Mouse (Mus musculus): ENCODE data around the gene E330017A01Rik. TPM values are rescaled to one million over a fixed set of nuclear protein-coding genes. Genes with fewer than 3 reads are reported as not detected.

E330017A01Rik gene
- polyA plus RNA-seq, 1 experiment from 2014 or later, result not detected

GRCm38 (mm10) chr16:58663816-58664215 lies 25.3 kb upstream of the E330017A01Rik start:
- TF ChIP-seq CTCF (IDR thresholded peaks at IDR 0.05; ENCODE audit: low read depth), result no peak
- TF ChIP-seq EP300 (IDR thresholded peaks at IDR 0.05; ENCODE audit: low read depth), result peak; percentile 85
- peak overlapping the region; percentile 91 for H3K27ac ChIP-seq (ENCODE audit: low read depth)
- peaks cover 36% of the 10 kb centered on the region for H3K4me1 ChIP-seq (ENCODE audit: insufficient read depth)
- H3K9me3 ChIP-seq (ENCODE audit: low read length), result no peaks in the 10 kb centered on the region
- no peak overlapping the region for H3K4me3 ChIP-seq (ENCODE audit: low read depth, low read length)
- DNase-seq, result no peak
- no peak overlapping the region for H3K4me2 ChIP-seq (ENCODE audit: low read depth, low read length)
- no peaks in the 10 kb centered on the region for H3K36me3 ChIP-seq (replicated peaks; ENCODE audit: insufficient read depth, low read length)
- no peaks in the 10 kb centered on the region for H3K27me3 ChIP-seq (ENCODE audit: insufficient read depth, low read length)
- peak; percentile 58 for ATAC-seq
- 78% methylated on average over 2 of the region's 2 CpGs for WGBS (ENCODE audit: insufficient replicate concordance)
- peak overlapping the region; percentile 45; the same call in 1 of the 2 replicates for H3K9ac ChIP-seq (replicated peaks)

GRCm38 (mm10) chr16:58663021-58663420 lies 24.5 kb upstream of the E330017A01Rik start:
- TF ChIP-seq CTCF (IDR thresholded peaks at IDR 0.05; ENCODE audit: low read depth) (peak; percentile 75), EP300 (IDR thresholded peaks at IDR 0.05; ENCODE audit: low read depth) (peak; percentile 82)
- no peak for DNase-seq
- Histone ChIP-seq H3K27me3 (ENCODE audit: insufficient read depth, low read length) (no peaks in the 10 kb centered on the region), H3K36me3 (replicated peaks; ENCODE audit: insufficient read depth, low read length) (no peaks in the 10 kb centered on the region), H3K27ac (ENCODE audit: low read depth) (peak overlapping the region; percentile 91), H3K4me3 (ENCODE audit: low read depth, low read length) (no peak overlapping the region), H3K9me3 (ENCODE audit: low read length) (no peaks in the 10 kb centered on the region), H3K9ac (replicated peaks) (no peak overlapping the region), H3K4me1 (ENCODE audit: insufficient read depth) (peaks cover 41% of the 10 kb centered on the region), H3K4me2 (ENCODE audit: low read depth, low read length) (no peak overlapping the region)
- 40% methylated on average over 5 of the region's 5 CpGs for WGBS (ENCODE audit: insufficient replicate concordance)
- peak; percentile 61 for ATAC-seq

- H3K27ac ChIP-seq (ENCODE audit: low read depth), result peak overlapping the region; percentile 91
- no peak overlapping the region; the same call in 1 of the 2 replicates for H3K9ac ChIP-seq (replicated peaks)
- TF ChIP-seq EP300 (IDR thresholded peaks at IDR 0.05; ENCODE audit: low read depth) (no peak), CTCF (IDR thresholded peaks at IDR 0.05; ENCODE audit: low read depth) (no peak)
- H3K9me3 ChIP-seq (ENCODE audit: low read length), result no peaks in the 10 kb centered on the region
- H3K4me2 ChIP-seq (ENCODE audit: low read depth, low read length), result peak overlapping the region; percentile 58
- ATAC-seq (peak; percentile 66), DNase-seq (no peak)
- peaks cover 43% of the 10 kb centered on the region for H3K4me1 ChIP-seq (ENCODE audit: insufficient read depth)
- H3K4me3 ChIP-seq (ENCODE audit: low read depth, low read length), result peak overlapping the region; percentile 14; the same call in 1 of the 2 replicates
- no peaks in the 10 kb centered on the region for H3K27me3 ChIP-seq (ENCODE audit: insufficient read depth, low read length)
- H3K36me3 ChIP-seq (replicated peaks; ENCODE audit: insufficient read depth, low read length), result no peaks in the 10 kb centered on the region
These were observed 23.8 kb upstream of the E330017A01Rik start for GRCm38 (mm10) chr16:58662287-58662791.

DNA sequence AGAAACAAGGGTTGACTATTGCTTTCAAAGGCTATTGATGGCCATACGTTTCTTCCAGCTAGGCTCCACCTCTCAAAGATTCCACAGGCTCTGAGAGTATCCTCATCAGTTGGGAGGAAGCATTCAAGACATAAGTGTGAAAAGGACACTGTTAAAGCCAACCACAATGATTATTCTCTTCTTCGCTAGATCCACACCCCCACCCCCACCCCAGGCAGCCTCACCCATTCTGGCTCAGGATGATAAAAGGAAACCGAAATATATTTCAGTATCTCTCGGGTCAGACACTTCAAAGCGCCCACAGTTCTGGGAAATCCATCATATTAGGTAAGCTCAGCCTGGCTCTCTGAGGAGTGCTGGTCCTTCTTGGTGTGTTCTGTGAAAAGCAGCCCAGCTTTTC lies 23.3 kb upstream of the E330017A01Rik start:
- TF ChIP-seq CTCF (IDR thresholded peaks at IDR 0.05; ENCODE audit: low read depth) (no peak), EP300 (IDR thresholded peaks at IDR 0.05; ENCODE audit: low read depth) (peak; percentile 99)
- Histone ChIP-seq H3K4me2 (ENCODE audit: low read depth, low read length) (peak overlapping the region; percentile 58), H3K27ac (ENCODE audit: low read depth) (peak overlapping the region; percentile 91), H3K9ac (replicated peaks) (peak overlapping the region; percentile 47; the same call in 1 of the 2 replicates), H3K36me3 (replicated peaks; ENCODE audit: insufficient read depth, low read length) (no peaks in the 10 kb centered on the region), H3K4me3 (ENCODE audit: low read depth, low read length) (peak overlapping the region; percentile 14; the same call in 1 of the 2 replicates), H3K4me1 (ENCODE audit: insufficient read depth) (peaks cover 39% of the 10 kb centered on the region), H3K27me3 (ENCODE audit: insufficient read depth, low read length) (no peaks in the 10 kb centered on the region), H3K9me3 (ENCODE audit: low read length) (no peaks in the 10 kb centered on the region)
- WGBS (ENCODE audit: insufficient replicate concordance), result 42% methylated on average over 5 of the region's 5 CpGs
- ATAC-seq, result peak; percentile 77
- DNase-seq, result peak; percentile 62

GRCm38 (mm10) chr16:58658668-58659067 lies 20.1 kb upstream of the E330017A01Rik start:
- Histone ChIP-seq H3K9me3 (ENCODE audit: low read length) (no peaks in the 10 kb centered on the region), H3K36me3 (replicated peaks; ENCODE audit: insufficient read depth, low read length) (no peaks in the 10 kb centered on the region), H3K27ac (ENCODE audit: low read depth) (peak overlapping the region; percentile 64), H3K4me1 (ENCODE audit: insufficient read depth) (peaks cover 36% of the 10 kb centered on the region), H3K9ac (replicated peaks) (0 out of 2 replicates have a peak overlapping the region, but pooled peaks have one; percentile 3), H3K4me3 (ENCODE audit: low read depth, low read length) (no peak overlapping the region), H3K27me3 (ENCODE audit: insufficient read depth, low read length) (no peaks in the 10 kb centered on the region), H3K4me2 (ENCODE audit: low read depth, low read length) (peak overlapping the region; percentile 38; the same call in 1 of the 2 replicates)
- DNase-seq (no peak), ATAC-seq (peak; percentile 46)
- TF ChIP-seq CTCF (IDR thresholded peaks at IDR 0.05; ENCODE audit: low read depth), result no peak
- peak; percentile 71 for TF ChIP-seq EP300 (IDR thresholded peaks at IDR 0.05; ENCODE audit: low read depth)
- WGBS (ENCODE audit: insufficient replicate concordance), result 72% methylated on average over 6 of the region's 6 CpGs

DNA sequence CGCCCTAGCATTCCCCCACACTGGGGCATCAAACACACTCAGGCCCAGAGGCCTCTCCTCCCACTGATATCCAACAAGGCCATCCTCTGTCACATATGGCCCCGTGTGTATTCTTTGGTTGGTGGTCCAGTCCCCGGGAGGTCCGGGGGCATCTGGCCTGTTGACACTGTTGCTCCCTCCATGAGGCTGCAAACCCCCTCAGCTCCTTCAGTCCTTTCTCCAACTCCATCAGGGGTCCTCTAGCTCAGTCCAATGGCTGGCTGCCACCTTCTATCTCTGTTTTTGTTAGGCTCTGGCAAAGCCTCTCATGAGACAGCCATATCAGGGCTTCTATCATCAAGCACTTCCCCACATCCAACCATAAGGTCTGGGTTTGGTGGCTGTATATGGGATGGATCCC lies 18.0 kb upstream of the E330017A01Rik start:
- TF ChIP-seq CTCF (IDR thresholded peaks at IDR 0.05; ENCODE audit: low read depth) (no peak), EP300 (IDR thresholded peaks at IDR 0.05; ENCODE audit: low read depth) (no peak)
- no peak overlapping the region for H3K4me2 ChIP-seq (ENCODE audit: low read depth, low read length)
- no peaks in the 10 kb centered on the region for H3K27me3 ChIP-seq (ENCODE audit: insufficient read depth, low read length)
- DNase-seq (no peak), ATAC-seq (no peak)
- WGBS (ENCODE audit: insufficient replicate concordance), result 86% methylated on average over 4 of the region's 4 CpGs
- peaks cover 32% of the 10 kb centered on the region for H3K4me1 ChIP-seq (ENCODE audit: insufficient read depth)
- H3K4me3 ChIP-seq (ENCODE audit: low read depth, low read length), result no peak overlapping the region
- no peak overlapping the region for H3K9ac ChIP-seq (replicated peaks)
- no peaks in the 10 kb centered on the region for H3K36me3 ChIP-seq (replicated peaks; ENCODE audit: insufficient read depth, low read length)
- H3K27ac ChIP-seq (ENCODE audit: low read depth), result no peak overlapping the region
- no peaks in the 10 kb centered on the region for H3K9me3 ChIP-seq (ENCODE audit: low read length)

All from liver, postnatal 0 days (tissue).